Mouse (Mus musculus) thymus, postnatal 4 days (tissue): ENCODE results near the gene Fitm1.

Experiments used
- DNase-seq: peaks from one replicate; pipeline ENCODE4 v3.0.0; 2021

Fitm1 gene

GRCm38 (mm10) chr14:55598521-55599390 is 23.3 kb downstream of the Fitm1 start:
- DNase-seq, result no peak

GRCm38 (mm10) chr14:55603271-55603632 is 27.8 kb downstream of the Fitm1 start, which contains the start of gene Irf9:
TSS of gene Irf9 (plus strand) at chr14:55603571.
- no peak for DNase-seq

- peak; percentile 93 for DNase-seq
Observed at GRCm38 (mm10) chr14:55603633-55604576, 28.5 kb downstream of the Fitm1 start.

GRCm38 (mm10) chr14:55604823-55605222 is 29.4 kb downstream of the Fitm1 start:
- DNase-seq, result no peak

GRCm38 (mm10) chr14:55605743-55606459 is 30.5 kb downstream of the Fitm1 start:
- no peak for DNase-seq

GRCm38 (mm10) chr14:55608339-55608738 is 32.9 kb downstream of the Fitm1 start:
- DNase-seq, result no peak

- no peak for DNase-seq
Observed at GRCm38 (mm10) chr14:55613346-55613745, 37.9 kb downstream of the Fitm1 start.

- DNase-seq, result no peak
Observed at GRCm38 (mm10) chr14:55614565-55615178, 39.3 kb downstream of the Fitm1 start.

GRCm38 (mm10) chr14:55615876-55616275 is 40.5 kb downstream of the Fitm1 start:
- no peak for DNase-seq

- DNase-seq, result no peak
Observed at GRCm38 (mm10) chr14:55616844-55617243, 41.4 kb downstream of the Fitm1 start.

- no peak for DNase-seq
Observed at GRCm38 (mm10) chr14:55617822-55618221, 42.4 kb downstream of the Fitm1 start, which contains the start of gene Rec8. TSS of gene Rec8 (plus strand) at chr14:55618037.

GRCm38 (mm10) chr14:55618486-55619195 is 43.2 kb downstream of the Fitm1 start:
- DNase-seq, result peak; percentile 31
